Mouse (Mus musculus) left cerebral cortex, postnatal 25 days (tissue): Measurements from ENCODE around the gene Cdkal1. TPM values are rescaled to one million over a fixed set of nuclear protein-coding genes. Genes with fewer than 3 reads are reported as not detected.

Experiments used
- DNase-seq, 2 experiments: peaks; one replicate each; pipeline ENCODE4 v3.0.0; 2022; ENCODE audit warnings: low spot score in 2 of 2, mixed read lengths in 1 of 2
- intact Hi-C: fragments of 180-260 bp; cut with DNase I; formaldehyde crosslinking; loops from one replicate; pipeline ENCODE4 v1.15.1; 2025
- total RNA-seq, 2 experiments: library from RNA; stranded (reverse); gene quantifications; 2 replicates each; pipeline ENCODE4 v1.2.3; 2021

Cdkal1 gene
- total RNA-seq, 2 experiments from 2014 or later = 20.0 to 20.1 TPM

DNA sequence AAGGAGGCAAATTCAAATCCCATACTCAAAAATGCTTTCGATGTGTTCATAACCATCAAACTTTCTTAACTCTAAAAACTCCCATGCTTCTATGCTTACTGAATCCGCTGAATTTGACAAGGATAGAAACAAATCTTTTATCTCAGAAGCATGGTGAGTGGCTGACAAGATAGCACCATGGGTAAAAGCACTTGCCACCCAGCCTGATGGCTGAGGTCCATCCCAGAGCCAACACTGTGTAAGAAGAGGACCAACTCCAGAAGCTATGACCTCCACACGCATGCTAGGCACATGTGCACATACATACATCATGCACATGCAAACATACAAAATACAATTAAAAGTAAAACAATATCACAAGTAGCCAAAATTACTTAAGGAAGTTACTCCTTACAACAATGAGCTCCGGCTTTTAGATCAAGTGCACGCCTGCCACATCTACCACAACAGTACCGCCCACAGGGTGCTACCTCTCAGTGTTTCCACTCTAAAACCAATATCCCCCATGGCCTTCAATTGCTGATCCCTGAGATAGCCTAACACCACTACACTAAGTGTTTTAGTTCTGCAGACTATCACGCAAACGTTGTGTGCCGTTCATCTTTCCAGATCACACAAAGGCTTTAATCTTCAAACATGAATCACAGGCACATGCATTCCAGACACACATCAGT is 35.4 kb downstream of the Cdkal1 start:
- intact Hi-C loops = no loop called here
- DNase-seq = no peak

DNA sequence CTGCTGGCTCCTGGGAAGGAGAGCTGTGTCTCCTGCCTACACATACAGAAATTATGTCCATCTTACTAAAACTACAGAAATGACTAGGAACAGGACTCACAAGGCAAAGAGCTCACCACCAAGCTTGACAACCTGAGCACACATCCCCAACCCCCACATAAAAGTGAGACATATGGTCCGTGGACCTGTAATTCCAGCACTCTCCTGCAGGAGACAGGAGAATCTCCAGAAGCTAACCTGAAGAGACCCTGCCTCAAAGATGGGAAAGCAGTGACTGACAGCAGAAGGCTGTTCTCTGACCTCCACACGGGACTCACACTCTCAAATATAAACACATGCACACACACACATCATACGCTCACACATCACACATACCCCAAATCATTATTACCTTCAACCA is 36.3 kb downstream of the Cdkal1 start:
- intact Hi-C loops = no loop called here
- no peak for DNase-seq

DNA sequence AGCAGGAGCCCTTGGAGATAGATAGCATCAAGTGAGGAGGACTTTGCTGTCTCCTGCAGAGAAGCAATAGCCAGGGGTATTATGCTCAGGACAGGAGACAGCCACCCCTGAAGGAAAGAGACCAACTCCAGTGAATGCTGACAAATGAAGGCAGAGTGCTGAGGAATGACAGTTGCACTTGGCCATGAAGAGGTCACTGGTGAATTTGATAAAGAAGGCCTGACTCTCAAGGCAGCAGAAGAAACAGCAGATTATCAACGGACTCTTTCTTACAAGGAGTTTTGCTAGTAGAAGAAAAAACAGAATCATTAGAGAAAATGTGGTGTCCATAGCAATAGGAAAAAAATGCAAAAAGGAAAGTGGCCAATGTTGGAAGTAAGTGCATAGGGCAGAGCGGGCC is 37.2 kb downstream of the Cdkal1 start:
- intact Hi-C loops = no loop called here
- no peak for DNase-seq

DNA sequence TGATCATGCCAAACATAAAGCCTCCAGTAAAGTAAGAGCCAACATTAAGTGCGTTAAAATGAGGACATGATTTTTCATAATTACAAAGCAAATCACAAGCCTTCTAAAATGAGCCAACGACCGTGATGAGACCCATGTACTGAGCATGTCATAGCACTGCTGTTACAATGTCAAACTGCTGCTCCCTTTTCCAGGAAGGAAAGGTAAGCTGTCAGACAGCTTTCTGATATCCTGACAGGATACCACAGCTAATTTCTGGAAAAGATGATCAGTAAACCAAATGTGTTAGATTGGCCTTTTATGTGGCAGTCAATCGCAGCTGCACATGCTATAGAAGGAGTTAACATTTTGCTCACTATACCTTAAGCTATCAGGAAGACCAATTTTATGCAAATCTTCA is 44.7 kb downstream of the Cdkal1 start:
- intact Hi-C loops = no loop called here
- no peak for DNase-seq

- DNase-seq = no peak
- intact Hi-C loops = no loop called here
Observed at GRCm38 (mm10) chr13:29808383-29808782, 47.1 kb downstream of the Cdkal1 start.

DNA sequence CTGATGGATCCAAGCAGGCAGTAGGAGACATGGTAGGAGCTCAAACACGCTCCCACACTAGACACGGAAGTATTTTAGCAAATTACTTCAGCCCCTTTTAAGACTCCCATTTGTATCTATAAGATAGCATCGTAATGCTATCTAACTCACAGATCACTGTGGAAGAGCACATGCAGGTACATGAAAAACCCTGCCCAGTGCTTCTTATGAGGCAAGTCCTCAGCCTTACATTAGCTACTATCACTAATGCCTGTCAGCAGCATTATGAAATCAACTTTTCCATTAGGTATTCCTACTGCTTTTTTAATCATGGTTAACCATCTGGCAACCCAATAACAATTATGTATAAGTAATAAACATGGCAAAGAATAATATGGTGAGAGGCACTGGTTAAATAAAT is 47.5 kb downstream of the Cdkal1 start:
- intact Hi-C loops = no loop called here
- DNase-seq = no peak

- intact Hi-C loops = no loop called here
- no peak for DNase-seq
Observed at GRCm38 (mm10) chr13:29806871-29807270, 48.6 kb downstream of the Cdkal1 start.

GRCm38 (mm10) chr13:29805296-29805695 is 50.2 kb downstream of the Cdkal1 start:
- no peak for DNase-seq
- intact Hi-C loops = no loop called here

GRCm38 (mm10) chr13:29804034-29804433 is 51.4 kb downstream of the Cdkal1 start:
- intact Hi-C loops = no loop called here
- DNase-seq = no peak

GRCm38 (mm10) chr13:29802699-29803098 is 52.8 kb downstream of the Cdkal1 start:
- no peak for DNase-seq
- intact Hi-C loops = no loop called here

- intact Hi-C loops = no loop called here
- DNase-seq = no peak
Observed at GRCm38 (mm10) chr13:29800078-29800477, 55.4 kb downstream of the Cdkal1 start.

DNA sequence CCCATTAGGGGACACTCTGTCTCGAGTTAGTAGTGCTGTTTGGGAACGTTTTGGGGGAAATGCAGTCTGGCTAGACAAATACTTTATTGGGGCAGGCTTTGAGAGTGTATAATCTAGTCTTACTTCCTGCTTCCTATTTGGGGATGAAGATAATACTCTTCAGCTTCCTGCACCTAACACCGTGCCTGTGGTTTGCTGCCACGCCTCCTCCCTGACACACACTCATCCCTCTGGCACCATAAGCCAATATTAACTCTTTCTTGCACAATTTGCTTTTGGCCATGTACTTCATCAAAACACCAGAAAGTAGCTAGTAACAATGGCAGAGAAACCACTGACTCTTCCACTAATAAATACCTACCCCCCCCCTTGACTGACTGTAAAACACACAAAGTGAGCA is 63.4 kb downstream of the Cdkal1 start:
- intact Hi-C loops = no loop called here
- no peak for DNase-seq

- intact Hi-C loops = no loop called here
Observed at GRCm38 (mm10) chr13:29791439-29791838, 64.0 kb downstream of the Cdkal1 start.

GRCm38 (mm10) chr13:29786984-29787383 is 68.5 kb downstream of the Cdkal1 start:
- no peak for DNase-seq
- intact Hi-C loops = no loop called here

More at GRCm38 (mm10) chr13:29791439-29791838, 64.0 kb downstream of the Cdkal1 start:
- DNase-seq = no peak

DNA sequence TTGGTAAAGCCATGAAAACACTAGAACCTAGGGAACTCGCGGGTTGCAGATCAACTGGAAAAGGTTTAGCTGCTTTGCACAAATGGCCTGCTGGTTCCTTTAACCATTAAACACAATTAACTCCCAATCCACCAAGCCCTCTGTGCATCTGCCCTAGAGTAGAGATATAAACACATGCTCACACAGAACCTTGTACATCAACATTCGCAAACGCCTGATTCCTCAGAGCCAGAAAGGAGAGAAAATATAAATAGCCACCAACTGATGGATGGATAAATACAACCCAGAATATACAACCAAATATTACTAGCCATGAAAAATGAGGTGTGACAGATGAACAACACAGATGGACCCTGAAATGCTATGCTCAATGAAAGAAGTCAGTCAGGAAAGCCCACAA is 70.6 kb downstream of the Cdkal1 start:
- intact Hi-C loops = no loop called here
- DNase-seq = no peak

DNA sequence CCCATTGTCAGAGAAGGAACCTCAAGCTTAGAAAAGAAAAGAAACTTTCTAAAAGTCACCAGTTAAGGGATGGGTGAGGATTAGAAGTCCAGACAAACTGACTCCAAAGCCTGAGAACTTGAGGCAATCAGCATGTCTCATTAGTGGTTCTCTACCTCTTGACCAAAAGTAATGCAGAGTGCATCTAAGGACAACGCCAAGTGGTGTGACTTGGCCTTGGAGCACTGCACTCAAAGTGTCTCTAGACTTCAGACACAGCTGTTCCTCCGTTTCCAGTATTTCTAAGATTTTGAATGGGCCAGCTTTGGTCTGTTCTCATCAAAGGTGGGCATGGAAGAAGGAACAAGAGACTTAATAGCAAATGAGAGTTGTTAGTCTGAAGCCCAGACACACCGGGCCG is 74.1 kb downstream of the Cdkal1 start:
- no peak for DNase-seq
- intact Hi-C loops = no loop called here

DNA sequence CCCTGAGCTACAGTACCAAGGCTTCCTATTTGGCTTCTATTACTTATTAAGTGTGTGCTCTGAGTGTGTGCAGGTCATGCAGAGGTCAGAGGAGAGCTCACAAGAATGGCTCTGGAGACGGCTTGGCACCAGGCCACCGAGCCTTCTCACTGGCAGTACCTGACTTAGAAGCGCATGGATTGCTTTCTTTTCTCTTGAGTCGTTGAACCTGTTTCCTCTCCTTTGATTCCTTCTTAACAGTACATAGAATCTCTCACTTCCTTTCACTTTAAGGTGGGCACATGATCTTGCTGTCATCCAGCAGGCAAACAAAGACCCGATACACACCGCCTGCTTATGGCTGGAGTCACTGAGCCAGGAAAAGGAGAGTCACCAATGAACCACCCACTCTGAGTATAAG is 74.8 kb downstream of the Cdkal1 start:
- intact Hi-C loops = no loop called here
- DNase-seq = no peak

GRCm38 (mm10) chr13:29779519-29779918 is 76.0 kb downstream of the Cdkal1 start:
- no peak for DNase-seq
- intact Hi-C loops = no loop called here

DNA sequence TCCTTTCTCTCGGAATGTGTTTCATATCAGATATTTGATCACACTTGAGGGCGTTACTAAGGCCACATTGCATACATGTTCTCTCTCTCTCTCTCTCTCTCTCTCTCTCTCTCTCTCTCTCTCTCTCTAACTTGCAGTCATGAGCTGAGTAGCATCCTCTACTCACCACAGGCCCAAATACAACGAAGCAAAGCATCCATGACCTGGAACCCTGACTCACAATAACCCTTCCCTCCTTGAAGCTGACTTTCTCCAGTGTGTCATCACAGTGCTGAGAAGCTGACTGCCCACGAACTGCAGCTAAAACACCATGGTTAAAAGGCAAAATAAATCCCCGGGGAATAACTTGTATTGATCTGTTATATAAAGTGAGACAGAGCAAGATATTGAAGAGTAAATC is 76.4 kb downstream of the Cdkal1 start:
- intact Hi-C loops = no loop called here
- no peak for DNase-seq

- intact Hi-C loops = no loop called here
- no peak for DNase-seq
Observed at GRCm38 (mm10) chr13:29778124-29778523, 77.3 kb downstream of the Cdkal1 start.

- no peak for DNase-seq
Observed at GRCm38 (mm10) chr13:29777225-29777624, 78.2 kb downstream of the Cdkal1 start.

DNA sequence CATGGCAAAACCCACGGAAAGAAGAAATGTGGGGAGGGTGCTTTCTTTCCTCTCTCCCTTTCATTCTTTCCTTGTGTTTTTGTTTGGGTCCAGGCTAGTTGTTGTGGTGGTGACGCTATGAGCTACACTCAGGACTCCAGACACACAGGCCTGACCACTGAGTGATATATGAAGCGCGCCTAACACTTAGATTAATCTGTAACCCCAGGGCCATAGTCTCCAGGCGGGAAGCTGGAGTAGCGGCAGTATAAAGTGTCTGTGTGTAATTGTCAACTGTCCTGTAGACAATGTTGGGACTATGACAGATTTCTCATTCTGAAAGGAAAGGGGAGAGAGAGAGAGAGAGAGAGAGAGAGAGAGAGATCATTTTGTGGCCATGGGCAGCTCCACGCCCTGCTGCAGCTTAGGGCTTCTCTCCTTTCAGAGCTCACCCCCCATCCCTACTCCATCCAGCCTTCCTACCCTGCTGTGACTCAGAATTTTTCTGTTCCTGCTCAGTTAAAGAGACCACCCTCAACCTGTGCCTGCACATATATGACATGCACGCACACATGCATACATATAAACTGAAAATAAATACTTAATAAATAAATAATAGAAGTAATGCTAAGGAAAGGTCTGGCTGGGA is 79.8 kb downstream of the Cdkal1 start:
- intact Hi-C loops = no loop called here
- no peak for DNase-seq

More at GRCm38 (mm10) chr13:29777225-29777624, 78.2 kb downstream of the Cdkal1 start:
- intact Hi-C loops = no loop called here
